Mouse (Mus musculus) heart, embryonic 14.5 days (tissue): ENCODE measurements around the gene Prdm1. TPM values are rescaled to one million over a fixed set of nuclear protein-coding genes. Genes with fewer than 3 reads are reported as not detected.

Experiments
- ATAC-seq: fragments of 200-750 bp; cut with Nextera tagmentation; 2 replicates; pipeline ENCODE4 v1.8.0; 2017; ENCODE audit warnings: low read depth, moderate TSS enrichment; ENCODE audit not compliant: insufficient number of reproducible peaks, insufficient read depth, low FRiP score
- H3K27ac ChIP-seq, 2 experiments: fragments of 200-500 bp in 1 of 2; fragments of 300-500 bp in 1 of 2; sonication (generic) in 1 of 2; replicated peaks in 1 of 2; 2 replicates each; pipeline ENCODE4 v1.5.1; 2012 to 2014; ENCODE audit warnings: low read depth in 2 of 2, low read length in 2 of 2, control low read depth in 1 of 2, mild to moderate bottlenecking in 1 of 2, mixed read lengths in 1 of 2; ENCODE audit not compliant: control insufficient read depth in 1 of 2, insufficient read depth in 1 of 2
- H3K27me3 ChIP-seq: fragments of 300-500 bp; sonication (generic); 2 replicates; pipeline ENCODE4 v1.6.1; 2014; ENCODE audit warnings: mild to moderate bottlenecking, low read length, control low read depth; ENCODE audit not compliant: control insufficient read depth, insufficient read depth
- H3K36me3 ChIP-seq: fragments of 300-500 bp; sonication (generic); 2 replicates; pipeline ENCODE4 v1.6.1; 2014; ENCODE audit warnings: mild to moderate bottlenecking, control low read depth, low read length, mixed read lengths; ENCODE audit not compliant: control insufficient read depth, insufficient read depth
- H3K4me1 ChIP-seq, 2 experiments: fragments of 200-500 bp in 1 of 2; fragments of 300-500 bp in 1 of 2; sonication (generic) in 1 of 2; 2 replicates each; pipeline ENCODE4 v1.6.1; 2012 to 2014; ENCODE audit warnings: low read length in 2 of 2, control low read depth in 1 of 2, mixed read lengths in 1 of 2; ENCODE audit not compliant: control insufficient read depth in 2 of 2, insufficient read depth in 2 of 2
- H3K4me2 ChIP-seq: fragments of 300-500 bp; sonication (generic); 2 replicates; pipeline ENCODE4 v1.6.1; 2014; ENCODE audit warnings: mild to moderate bottlenecking, low read length
- H3K4me3 ChIP-seq, 2 experiments: fragments of 200-500 bp in 1 of 2; fragments of 300-500 bp in 1 of 2; sonication (generic) in 1 of 2; 2 replicates each; pipeline ENCODE4 v1.5.1; 2012 to 2014; ENCODE audit warnings: low read length in 2 of 2, mild to moderate bottlenecking in 2 of 2, control low read depth in 1 of 2, low read depth in 1 of 2, moderate library complexity in 1 of 2; ENCODE audit not compliant: control insufficient read depth in 1 of 2, insufficient read depth in 1 of 2
- H3K9ac ChIP-seq: fragments of 300-500 bp; sonication (generic); 2 replicates; pipeline ENCODE4 v1.6.1; 2014; ENCODE audit warnings: mild to moderate bottlenecking, low read length
- H3K9me3 ChIP-seq: fragments of 300-500 bp; sonication (generic); 2 replicates; pipeline ENCODE4 v1.6.1; 2016; ENCODE audit warnings: low read length, control low read depth; ENCODE audit not compliant: control insufficient read depth
- WGBS: fragments of 180-500 bp; shearing (Covaris S2); extraction: QIAGEN DNeasy Blood & Tissue Kit; methylation state at CpG from one replicate; pipeline ENCODE4 v1.1.7; 2014; 5-methylcytosine and 5-hydroxymethylcytosine counted together
- polyA plus RNA-seq: library from polyadenylated mRNA; unstranded; fragments of >200 nt; fragmentation: Nextera tagmentation; extraction: Ambion mirVana; gene quantifications from 2 replicates; pipeline ENCODE4 v1.2.1, GENCODE M21; 2014

Gene Prdm1
- polyA plus RNA-seq, 1 experiment from 2014 or later, result 0.86 TPM

DNA sequence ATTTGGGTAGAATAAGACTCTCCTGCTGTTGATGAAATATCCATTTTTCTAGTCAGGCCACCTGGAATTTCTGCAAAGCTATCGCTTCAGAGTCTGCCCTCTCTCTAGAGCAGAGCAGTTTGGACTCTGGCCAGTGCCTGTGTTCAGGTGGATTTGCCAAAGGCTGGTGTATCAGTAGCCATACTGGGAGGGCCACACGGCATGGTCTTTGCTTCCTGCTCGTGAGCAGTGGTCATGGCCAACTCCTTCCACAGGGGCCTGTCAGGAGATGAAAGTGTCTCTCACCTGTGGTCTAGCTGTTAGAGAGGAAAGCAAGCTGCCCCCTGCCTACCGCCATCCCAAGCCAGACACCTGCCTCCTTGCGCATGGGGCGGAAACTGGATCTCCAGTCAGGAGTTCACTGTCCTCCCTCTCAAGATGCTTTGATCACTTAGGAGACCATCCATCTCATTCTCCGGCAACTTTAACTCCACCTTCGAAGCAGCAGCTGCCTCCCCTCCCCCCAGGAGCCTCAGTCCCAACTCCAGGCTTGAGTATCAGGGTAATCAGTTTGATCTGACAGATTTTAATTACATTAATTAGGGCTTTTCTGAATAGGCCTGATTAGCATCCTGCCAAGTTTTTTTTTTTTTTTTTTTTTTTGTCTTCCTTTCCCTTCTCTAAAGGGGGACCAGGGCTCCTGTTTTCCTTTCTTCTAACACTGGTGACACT lies 35.3 kb downstream of the Prdm1 start:
- WGBS, result 57% methylated on average over 8 of the region's 8 CpGs
- no peak overlapping the region for H3K4me3 ChIP-seq
- H3K4me2 ChIP-seq, result no peak overlapping the region
- H3K36me3 ChIP-seq, result no peaks in the 10 kb centered on the region
- no peaks in the 10 kb centered on the region for H3K9me3 ChIP-seq
- 0 out of 2 replicates have a peak, but pooled peaks cover 3% of the 10 kb centered on the region for H3K27me3 ChIP-seq
- H3K27ac ChIP-seq, result no peak overlapping the region
- no peaks in the 10 kb centered on the region for H3K4me1 ChIP-seq
- ATAC-seq, result no peak
- no peak overlapping the region for H3K9ac ChIP-seq

DNA sequence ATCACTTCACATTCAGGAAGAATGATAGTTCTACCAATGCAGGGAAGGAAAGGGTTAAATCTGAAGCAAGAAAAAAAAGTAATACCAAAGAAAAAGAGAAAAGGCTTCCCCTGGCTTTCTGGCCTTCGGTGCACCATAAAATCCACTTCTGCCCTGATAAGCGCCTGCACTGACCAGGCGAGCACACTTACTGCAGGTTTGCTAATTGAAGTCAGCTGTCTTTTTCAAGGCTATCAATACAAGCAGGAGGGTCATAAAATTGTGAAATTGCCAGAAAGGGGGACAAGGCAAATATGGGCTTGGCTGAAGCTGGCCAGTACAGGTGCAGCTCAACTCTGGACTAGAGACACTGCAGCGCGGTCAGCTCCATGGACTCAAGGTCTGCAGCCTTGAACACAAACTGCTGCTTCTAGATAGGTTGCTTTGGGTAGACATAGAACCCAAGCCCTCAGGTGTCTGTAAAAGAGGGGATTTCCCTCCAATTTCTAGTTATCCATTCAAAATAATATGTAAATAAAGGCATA lies 37.3 kb downstream of the Prdm1 start:
- WGBS, result 76% methylated on average over 5 of the region's 5 CpGs
- H3K27ac ChIP-seq, result no peak overlapping the region
- no peak overlapping the region for H3K9ac ChIP-seq
- ATAC-seq, result no peak
- no peak overlapping the region for H3K4me3 ChIP-seq
- no peaks in the 10 kb centered on the region for H3K36me3 ChIP-seq
- H3K9me3 ChIP-seq, result no peaks in the 10 kb centered on the region
- no peak overlapping the region for H3K4me2 ChIP-seq
- no peaks in the 10 kb centered on the region for H3K4me1 ChIP-seq
- peaks cover 2% of the 10 kb centered on the region; the same call in 1 of the 2 replicates for H3K27me3 ChIP-seq

GRCm38 (mm10) chr10:44487132-44487531 lies 41.2 kb downstream of the Prdm1 start:
- ATAC-seq, result no peak
- peaks cover 11% of the 10 kb centered on the region; the same call in 1 of the 2 replicates for H3K27me3 ChIP-seq
- H3K4me1 ChIP-seq, result no peaks in the 10 kb centered on the region
- 89% methylated on average over 10 of the region's 11 CpGs for WGBS
- H3K9me3 ChIP-seq, result no peaks in the 10 kb centered on the region
- H3K36me3 ChIP-seq, result no peaks in the 10 kb centered on the region
- no peak overlapping the region for H3K4me3 ChIP-seq
- no peak overlapping the region for H3K9ac ChIP-seq
- H3K27ac ChIP-seq, result no peak overlapping the region
- H3K4me2 ChIP-seq, result no peak overlapping the region

DNA sequence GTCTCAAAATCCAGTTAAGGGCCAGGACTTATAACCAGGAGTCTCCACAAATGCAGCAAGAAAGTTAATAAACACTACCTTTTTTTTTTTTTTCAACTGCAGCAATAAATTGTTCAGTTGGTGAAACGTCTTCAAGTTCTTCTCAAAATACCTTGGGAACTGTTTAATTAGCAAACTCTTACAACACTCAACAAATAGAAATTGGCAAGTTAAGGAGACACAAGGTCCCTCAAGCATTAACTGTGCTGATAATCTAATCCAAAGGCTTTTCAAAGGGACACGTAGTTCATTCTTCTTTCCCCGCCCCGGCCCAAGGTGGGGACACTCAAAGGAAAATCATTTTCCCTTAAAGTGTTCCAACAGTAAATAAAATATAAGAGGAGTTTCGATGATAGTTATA lies 44.2 kb downstream of the Prdm1 start:
- Histone ChIP-seq H3K36me3 (no peaks in the 10 kb centered on the region), H3K4me3 (no peak overlapping the region), H3K27me3 (peaks cover 39% of the 10 kb centered on the region), H3K27ac (no peak overlapping the region), H3K9ac (no peak overlapping the region), H3K9me3 (no peaks in the 10 kb centered on the region), H3K4me1 (no peaks in the 10 kb centered on the region; a peak in 1 of 4 replicates), H3K4me2 (no peak overlapping the region)
- no peak for ATAC-seq
- 85% methylated on average over 5 of the region's 5 CpGs for WGBS

- Histone ChIP-seq H3K4me1 (peaks cover 2 to 4% of the 10 kb centered on the region in 2 experiments; a peak in 2 of 4 replicates), H3K4me3 (no peak overlapping the region), H3K9me3 (no peaks in the 10 kb centered on the region), H3K9ac (no peak overlapping the region), H3K27ac (no peak overlapping the region), H3K4me2 (no peak overlapping the region), H3K36me3 (no peaks in the 10 kb centered on the region), H3K27me3 (peaks cover 47% of the 10 kb centered on the region)
- ATAC-seq, result no peak
- WGBS, result 83% methylated on average over 6 of the region's 6 CpGs
These were observed 45.2 kb downstream of the Prdm1 start for GRCm38 (mm10) chr10:44483116-44483515.

GRCm38 (mm10) chr10:44481379-44481778 lies 46.9 kb downstream of the Prdm1 start:
- H3K27me3 ChIP-seq, result peaks cover 57% of the 10 kb centered on the region
- no peaks in the 10 kb centered on the region for H3K36me3 ChIP-seq
- 62% methylated on average over 5 of the region's 5 CpGs for WGBS
- H3K27ac ChIP-seq, result no peak overlapping the region
- no peak overlapping the region for H3K4me2 ChIP-seq
- no peak overlapping the region for H3K4me3 ChIP-seq
- H3K9ac ChIP-seq, result no peak overlapping the region
- H3K9me3 ChIP-seq, result no peaks in the 10 kb centered on the region
- ATAC-seq, result no peak
- H3K4me1 ChIP-seq, result peaks cover 2 to 10% of the 10 kb centered on the region in 2 experiments; a peak in 3 of 4 replicates

- H3K9me3 ChIP-seq, result no peaks in the 10 kb centered on the region
- no peak overlapping the region for H3K9ac ChIP-seq
- H3K4me2 ChIP-seq, result no peak overlapping the region
- H3K4me3 ChIP-seq, result no peak overlapping the region
- WGBS, result 55% methylated on average over 6 of the region's 6 CpGs
- no peaks in the 10 kb centered on the region for H3K36me3 ChIP-seq
- no peak overlapping the region for H3K27ac ChIP-seq
- ATAC-seq, result no peak
- H3K4me1 ChIP-seq, result peaks cover 2 to 14% of the 10 kb centered on the region in 2 experiments; a peak in 3 of 4 replicates
- peaks cover 60% of the 10 kb centered on the region for H3K27me3 ChIP-seq
These were observed 49.0 kb downstream of the Prdm1 start for GRCm38 (mm10) chr10:44479286-44479685.
